Mouse (Mus musculus) liver, embryonic 14.5 days (tissue): ENCODE data around the gene Vash2. TPM values are rescaled to one million over a fixed set of nuclear protein-coding genes. Genes with fewer than 3 reads are reported as not detected.
"Not testable (repeated sequence)": the region's sequence is repeated elsewhere in the genome, so short reads cannot be mapped to it uniquely, and the experiment has no call there.

Experiments
- ATAC-seq: fragments of 200-750 bp; cut with Nextera tagmentation; 2 replicates; pipeline ENCODE4 v1.8.0; 2017; ENCODE audit warnings: moderate number of reproducible peaks, mild to moderate bottlenecking, moderate library complexity; ENCODE audit not compliant: insufficient read depth
- DNase-seq, 3 experiments: peaks; one replicate each; pipeline ENCODE4 v3.0.0-alpha.2; 2012 to 2013; ENCODE audit warnings: low read depth in 3 of 3, low spot score in 3 of 3
- H3K27ac ChIP-seq: fragments of 300-500 bp; sonication (generic); 2 replicates; pipeline ENCODE4 v1.5.1; 2014; ENCODE audit warnings: moderate library complexity, mild to moderate bottlenecking, control low read depth, inconsistent platforms
- H3K27me3 ChIP-seq: fragments of 300-500 bp; sonication (generic); 2 replicates; pipeline ENCODE4 v1.6.1; 2014; ENCODE audit warnings: mild to moderate bottlenecking, low read length, moderate library complexity; ENCODE audit not compliant: control insufficient read depth, insufficient read depth
- H3K36me3 ChIP-seq: fragments of 300-500 bp; sonication (generic); replicated peaks from 2 replicates; pipeline ENCODE4 v1.6.1; 2014; ENCODE audit warnings: low read depth; ENCODE audit not compliant: control insufficient read depth, insufficient read depth
- H3K4me1 ChIP-seq, 2 experiments: fragments of 200-500 bp in 1 of 2; fragments of 300-500 bp in 1 of 2; sonication (generic) in 1 of 2; replicated peaks; 2 replicates each; pipeline ENCODE4 v1.6.1; 2012 to 2014; ENCODE audit warnings: antibody characterized with exemption in 1 of 2, inconsistent platforms in 1 of 2, low read length in 1 of 2; ENCODE audit not compliant: control insufficient read depth in 2 of 2, insufficient read depth in 2 of 2
- H3K4me2 ChIP-seq: fragments of 300-500 bp; sonication (generic); 2 replicates; pipeline ENCODE4 v1.6.1; 2014; ENCODE audit warnings: low read depth, mild to moderate bottlenecking, control low read depth, moderate library complexity
- H3K4me3 ChIP-seq, 2 experiments: fragments of 200-500 bp in 1 of 2; fragments of 300-500 bp in 1 of 2; sonication (generic) in 1 of 2; 2 replicates each; pipeline ENCODE4 v1.5.1; 2012 to 2014; ENCODE audit warnings: low read depth in 2 of 2, low read length in 2 of 2, mild to moderate bottlenecking in 2 of 2, control low read depth in 1 of 2, inconsistent platforms in 1 of 2, moderate library complexity in 1 of 2; ENCODE audit not compliant: insufficient read depth in 1 of 2
- H3K9ac ChIP-seq: fragments of 300-500 bp; sonication (generic); replicated peaks from 2 replicates; pipeline ENCODE4 v1.6.1; 2014; ENCODE audit warnings: mild to moderate bottlenecking, control low read depth, moderate library complexity
- H3K9me3 ChIP-seq: fragments of 300-500 bp; sonication (generic); 2 replicates; pipeline ENCODE4 v1.6.1; 2016; ENCODE audit warnings: low read length, mixed read lengths; ENCODE audit not compliant: control insufficient read depth
- CTCF ChIP-seq: IDR thresholded peaks from 2 replicates; pipeline ENCODE4 v1.5.1; 2016; ENCODE audit warnings: antibody characterized with exemption, low read depth, control low read depth
- EP300 ChIP-seq: IDR thresholded peaks from 2 replicates; pipeline ENCODE4 v1.6.1; 2016; ENCODE audit warnings: antibody characterized with exemption, low read depth
- WGBS: fragments of 180-500 bp; shearing (Covaris S2); extraction: QIAGEN DNeasy Blood & Tissue Kit; methylation state at CpG from one replicate; pipeline ENCODE4 v1.1.7; 2014; ENCODE audit not compliant: insufficient replicate concordance; 5-methylcytosine and 5-hydroxymethylcytosine counted together
- polyA plus RNA-seq, 2 experiments: library from polyadenylated mRNA; depleted of rRNA in 1 of 2; stranded (reverse) in 1 of 2; unstranded in 1 of 2; fragments of >200 nt; fragmentation: Nextera tagmentation in 1 of 2; extraction: Ambion mirVana in 1 of 2; gene quantifications; 2 replicates each; pipeline versions ENCODE4 v1.2.1 to v1.2.3; 2012 to 2014

The Vash2 gene
- polyA plus RNA-seq (2012; rRNA removed), result 0.40 and 0.52 TPM in 2 replicates
- 0.39 and 0.81 TPM in 2 replicates for polyA plus RNA-seq (2014; fragmentation: Nextera tagmentation; extraction: Ambion mirVana)

GRCm38 (mm10) chr1:190979100-190979563 is at the start of gene Vash2:
Vash2 (minus strand) TSS chr1:190979296.
- no peak within 1 kb of the TSS for H3K9ac ChIP-seq
- ATAC-seq (peak; percentile 58; the same call in 1 of the 2 replicates), DNase-seq (peak in 2 of 3 experiments; percentile 16 to 20)
- H3K4me2 ChIP-seq, result peak within 1 kb of the TSS; percentile 61
- no peaks in the 10 kb centered on the region for H3K9me3 ChIP-seq
- WGBS, result under 1% methylated on average over 38 of the region's 38 CpGs
- no peaks in the 10 kb centered on the region for H3K36me3 ChIP-seq
- TF ChIP-seq EP300 (no peak), CTCF (no peak)
- peaks cover 43% of the 10 kb centered on the region for H3K27me3 ChIP-seq
- H3K27ac ChIP-seq, result no peak within 1 kb of the TSS
- no peaks in the 10 kb centered on the region for H3K4me1 ChIP-seq
- H3K4me3 ChIP-seq, result peak within 1 kb of the TSS; percentile 24 to 48

DNA sequence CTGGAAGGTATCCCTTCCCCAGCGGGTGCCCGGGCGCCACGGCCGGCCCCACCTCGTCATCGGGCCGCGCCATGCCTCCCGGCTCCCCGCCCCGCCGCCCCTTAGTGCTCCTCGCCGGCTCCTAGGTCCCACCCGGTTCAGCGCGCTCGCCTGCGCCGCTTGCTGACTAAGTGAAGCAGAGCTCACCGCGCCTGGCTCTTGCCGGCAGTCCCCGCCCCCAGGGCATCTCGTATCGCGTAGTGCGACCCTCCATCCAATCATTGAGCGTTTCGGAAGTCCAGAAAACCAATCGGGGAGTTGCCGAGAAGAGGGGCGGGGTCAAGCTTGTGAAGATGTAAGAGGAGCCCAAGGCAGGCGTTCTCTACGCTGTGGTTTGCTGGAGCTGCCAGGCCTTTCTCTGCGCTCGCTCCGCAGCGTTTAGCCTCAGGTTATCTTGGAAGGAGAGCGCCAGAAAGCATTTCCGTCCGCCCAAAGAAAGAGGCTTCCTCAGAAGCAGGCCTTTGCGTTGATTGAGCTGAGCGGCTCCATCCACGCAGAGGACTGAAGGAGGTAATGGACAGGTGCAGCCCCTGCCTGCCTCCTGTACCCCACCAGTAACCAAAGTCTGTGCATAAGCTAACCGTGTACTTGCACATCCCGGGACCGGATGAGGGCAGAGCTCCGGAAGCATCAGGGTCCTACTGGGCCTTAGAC is 47.1 kb upstream of the Vash2 start, which contains the start of gene Flvcr1:
Gene Flvcr1, minus strand, starts transcription at position 138 of the 693 bp plus-strand sequence.
- DNase-seq, result peak; percentile 98 to 99 (median 99)
- peak within 1 kb of the TSS; percentile 52 for H3K27ac ChIP-seq
- WGBS, result under 1% methylated on average over 44 of the region's 50 CpGs

DNA sequence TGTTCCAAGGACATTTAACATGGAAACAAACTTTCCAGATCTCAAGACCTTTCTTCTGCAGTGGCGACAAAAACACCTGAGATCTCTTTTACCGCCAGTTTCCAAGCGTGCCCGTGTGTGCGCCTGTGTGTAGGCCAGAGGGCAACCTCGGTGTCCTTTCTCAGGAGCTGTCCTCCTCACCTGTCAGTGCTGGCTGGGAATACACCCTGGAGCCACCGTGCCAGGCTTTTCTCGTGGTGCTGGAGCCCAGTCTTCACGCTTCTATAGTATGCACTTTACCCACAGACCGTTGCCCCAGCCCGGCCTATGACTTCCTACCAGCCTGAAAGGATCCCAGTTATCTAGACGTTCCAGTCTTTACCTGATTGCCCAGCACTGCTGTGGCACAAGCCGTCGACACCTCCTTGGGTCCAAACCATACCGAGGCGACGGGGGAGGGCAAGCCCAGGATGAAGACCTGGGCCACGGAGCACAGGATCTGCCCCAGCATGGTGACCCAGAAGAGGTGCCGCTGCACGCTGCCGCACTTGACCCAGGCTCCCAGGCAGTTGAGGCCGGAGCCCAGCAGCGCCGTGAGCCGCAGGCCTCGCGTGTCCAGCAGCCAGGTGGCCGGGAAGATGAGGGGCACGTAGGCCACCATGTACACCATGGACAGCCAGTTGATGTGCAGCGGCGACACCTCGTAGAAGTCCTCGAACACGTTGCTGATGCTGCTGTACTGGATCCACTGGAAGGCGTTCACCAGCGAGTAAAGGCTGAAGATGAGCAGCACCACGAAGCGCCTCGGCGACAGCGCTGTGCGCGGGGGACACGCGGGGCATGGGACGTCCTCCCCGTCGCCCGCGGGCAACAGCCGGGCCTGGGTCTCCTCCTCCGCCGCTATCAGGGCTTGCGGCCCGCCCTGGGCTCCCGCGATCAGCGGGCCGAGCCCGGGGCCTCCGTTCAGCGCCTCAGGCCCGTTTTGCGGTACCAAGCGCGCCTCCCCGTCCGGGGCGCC is 46.2 kb upstream of the Vash2 start:
- DNase-seq (no peak), ATAC-seq (peak; percentile 55)
- Histone ChIP-seq H3K4me3 (peak overlapping the region; percentile 68 to 69), H3K9ac (peak overlapping the region; percentile 57), H3K9me3 (no peaks in the 10 kb centered on the region), H3K36me3 (no peaks in the 10 kb centered on the region), H3K4me2 (peak overlapping the region; percentile 79), H3K27me3 (no peaks in the 10 kb centered on the region), H3K4me1 (peaks cover 3 to 9% of the 10 kb centered on the region in 2 experiments), H3K27ac (peak overlapping the region; percentile 17)
- TF ChIP-seq CTCF (no peak), EP300 (no peak)
- 4% methylated on average over 69 of the region's 69 CpGs for WGBS

More for the DNA sequence above, 47.1 kb upstream of the Vash2 start, which contains the start of gene Flvcr1:
- no peaks in the 10 kb centered on the region for H3K27me3 ChIP-seq
- peak; percentile 99 for ATAC-seq
- H3K9me3 ChIP-seq, result no peaks in the 10 kb centered on the region
- no peaks in the 10 kb centered on the region for H3K36me3 ChIP-seq
- H3K4me2 ChIP-seq, result peak within 1 kb of the TSS; percentile 79
- peaks cover 3 to 9% of the 10 kb centered on the region in 2 experiments for H3K4me1 ChIP-seq
- TF ChIP-seq CTCF (peak; percentile 60), EP300 (no peak)
- peak within 1 kb of the TSS; percentile 57 for H3K9ac ChIP-seq
- peak within 1 kb of the TSS; percentile 69 to 72 for H3K4me3 ChIP-seq

GRCm38 (mm10) chr1:191023806-191024205 is 44.7 kb upstream of the Vash2 start:
- not testable (repeated sequence) for H3K9me3 ChIP-seq, H3K9ac ChIP-seq, H3K4me2 ChIP-seq, H3K4me1 ChIP-seq, H3K27ac ChIP-seq, H3K36me3 ChIP-seq, DNase-seq, ATAC-seq, H3K4me3 ChIP-seq, H3K27me3 ChIP-seq
- WGBS, result 79% methylated on average over 5 of the region's 6 CpGs
